Mouse (Mus musculus) limb, embryonic 11.5 days (tissue): Measurements from ENCODE around the gene Dmkn. TPM values are rescaled to one million over a fixed set of nuclear protein-coding genes. Genes with fewer than 3 reads are reported as not detected.

Source experiments
- ATAC-seq: fragments of 200-750 bp; cut with Nextera tagmentation; 2 replicates; pipeline ENCODE4 v1.8.0; 2017; ENCODE audit warnings: low read depth; ENCODE audit not compliant: insufficient number of reproducible peaks, low FRiP score, low TSS enrichment
- DNase-seq: peaks from one replicate; pipeline ENCODE4 v3.0.0-alpha.2; 2015; ENCODE audit warnings: low spot score
- H3K27ac ChIP-seq: fragments of 300-500 bp; sonication (generic); replicated peaks from 2 replicates; pipeline ENCODE4 v1.5.1; 2014; ENCODE audit warnings: low read depth, mild to moderate bottlenecking, low read length
- H3K27me3 ChIP-seq: fragments of 300-500 bp; sonication (generic); 2 replicates; pipeline ENCODE4 v1.6.1; 2014; ENCODE audit warnings: mild to moderate bottlenecking, low read length, mixed read lengths; ENCODE audit not compliant: control insufficient read depth, insufficient read depth
- H3K36me3 ChIP-seq: fragments of 300-500 bp; sonication (generic); 2 replicates; pipeline ENCODE4 v1.6.1; 2014; ENCODE audit warnings: mild to moderate bottlenecking, low read length, moderate library complexity, mixed read lengths; ENCODE audit not compliant: control insufficient read depth, insufficient read depth
- H3K4me1 ChIP-seq: fragments of 300-500 bp; sonication (generic); 2 replicates; pipeline ENCODE4 v1.6.1; 2014; ENCODE audit warnings: low read length, mixed read lengths; ENCODE audit not compliant: control insufficient read depth, insufficient read depth
- H3K4me2 ChIP-seq: fragments of 300-500 bp; sonication (generic); 2 replicates; pipeline ENCODE4 v1.6.1; 2014; ENCODE audit warnings: low read depth, mild to moderate bottlenecking, moderate library complexity; ENCODE audit not compliant: severe bottlenecking
- H3K4me3 ChIP-seq: fragments of 300-500 bp; sonication (generic); 2 replicates; pipeline ENCODE4 v1.5.1; 2014; ENCODE audit warnings: low read depth, low read length
- H3K9ac ChIP-seq: fragments of 300-500 bp; sonication (generic); 2 replicates; pipeline ENCODE4 v1.6.1; 2014; ENCODE audit warnings: mild to moderate bottlenecking, low read length
- H3K9me3 ChIP-seq: fragments of 300-500 bp; sonication (generic); 2 replicates; pipeline ENCODE4 v1.6.1; 2016; ENCODE audit warnings: low read length; ENCODE audit not compliant: control insufficient read depth
- WGBS: fragments of 180-500 bp; shearing (Covaris S2); extraction: QIAGEN DNeasy Blood & Tissue Kit; methylation state at CpG from one replicate; pipeline ENCODE4 v1.1.7; 2014; 5-methylcytosine and 5-hydroxymethylcytosine counted together
- polyA plus RNA-seq: library from polyadenylated mRNA; unstranded; fragments of >200 nt; fragmentation: Nextera tagmentation; extraction: Ambion mirVana; gene quantifications from 2 replicates; pipeline ENCODE4 v1.2.1, GENCODE M21; 2014

The Dmkn gene
- polyA plus RNA-seq, 1 experiment from 2014 or later, result not detected

- Histone ChIP-seq H3K4me2 (no peak overlapping the region), H3K9ac (no peak overlapping the region), H3K4me3 (no peak overlapping the region), H3K36me3 (no peaks in the 10 kb centered on the region), H3K9me3 (no peaks in the 10 kb centered on the region), H3K4me1 (no peaks in the 10 kb centered on the region), H3K27ac (no peak overlapping the region), H3K27me3 (no peaks in the 10 kb centered on the region)
- ATAC-seq, result no peak
- 66% methylated on average over 3 of the region's 3 CpGs for WGBS
- DNase-seq, result no peak
Observed at GRCm38 (mm10) chr7:30829428-30829827, 65.9 kb downstream of the Dmkn start.

Other genes starting within 250 kb of the Dmkn start
- 12.1 and 12.9 TPM in 2 replicates for gene Arhgap33, start 228.7 kb upstream of the Dmkn start, polyA plus RNA-seq
- gene Hspb6, start 211.6 kb upstream of the Dmkn start, polyA plus RNA-seq, result 6.1 and 6.9 TPM in 2 replicates
- 20.0 and 21.9 TPM in 2 replicates for gene Proser3, start 211.5 kb upstream of the Dmkn start, polyA plus RNA-seq
- gene Lin37, start 203.9 kb upstream of the Dmkn start, polyA plus RNA-seq, result 40.6 and 46.9 TPM in 2 replicates
- gene U2af1l4, start 200.5 kb upstream of the Dmkn start, polyA plus RNA-seq, result 91.9 and 100 TPM in 2 replicates
- 6.0 and 6.8 TPM in 2 replicates for gene Gm49396, start 200.4 kb upstream of the Dmkn start, polyA plus RNA-seq
- gene Psenen, start 200.1 kb upstream of the Dmkn start, polyA plus RNA-seq, result 105 and 123 TPM in 2 replicates
- 3.2 and 3.5 TPM in 2 replicates for gene Igflr1, start 198.3 kb upstream of the Dmkn start, polyA plus RNA-seq
- 11.9 and 14.1 TPM in 2 replicates for gene Kmt2b, start 175.0 kb upstream of the Dmkn start, polyA plus RNA-seq
- 0.43 TPM in 1 of 2 replicates, not detected in the other for gene Zbtb32, start 164.8 kb upstream of the Dmkn start, polyA plus RNA-seq
- gene Upk1a, start 150.9 kb upstream of the Dmkn start, polyA plus RNA-seq, result 3.6 and 3.8 TPM in 2 replicates
- 801 and 830 TPM in 2 replicates for gene Cox6b1, start 137.6 kb upstream of the Dmkn start, polyA plus RNA-seq
- gene Etv2, start 127.9 kb upstream of the Dmkn start, polyA plus RNA-seq, result 0.19 and 0.43 TPM in 2 replicates
- 125 and 126 TPM in 2 replicates for gene Rbm42, start 113.4 kb upstream of the Dmkn start, polyA plus RNA-seq
- 62.1 and 67.3 TPM in 2 replicates for gene Haus5, start 98.8 kb upstream of the Dmkn start, polyA plus RNA-seq
- gene Pmis2, start 92.2 kb upstream of the Dmkn start, polyA plus RNA-seq, result not detected in 2 replicates
- not detected in 2 replicates for gene 2200002J24Rik, start 64.8 kb upstream of the Dmkn start, polyA plus RNA-seq
- gene Atp4a, start 51.5 kb upstream of the Dmkn start, polyA plus RNA-seq, result 0.28 and 0.41 TPM in 2 replicates
- 143 and 149 TPM in 2 replicates for gene Tmem147, start 34.2 kb upstream of the Dmkn start, polyA plus RNA-seq
- 0.43 and 0.47 TPM in 2 replicates for gene Gapdhs, start 20.1 kb upstream of the Dmkn start, polyA plus RNA-seq
- 0.27 and 1.3 TPM in 2 replicates for gene Sbsn, start 12.3 kb upstream of the Dmkn start, polyA plus RNA-seq
- not detected in 2 replicates for gene Krtdap, start 24.1 kb downstream of the Dmkn start, polyA plus RNA-seq
- 0.10 TPM in 1 of 2 replicates, not detected in the other for gene Ffar2, start 60.0 kb downstream of the Dmkn start, polyA plus RNA-seq
- 0.09 TPM in 1 of 2 replicates, not detected in the other for gene Ffar3, start 92.4 kb downstream of the Dmkn start, polyA plus RNA-seq
- gene Ffar1, start 97.8 kb downstream of the Dmkn start, polyA plus RNA-seq, result not detected in 2 replicates
- 0.65 TPM in 1 of 2 replicates, not detected in the other for gene Cd22, start 116.6 kb downstream of the Dmkn start, polyA plus RNA-seq
- gene Mag, start 151.1 kb downstream of the Dmkn start, polyA plus RNA-seq, result 0.21 and 0.27 TPM in 2 replicates
- gene Hamp2, start 160.9 kb downstream of the Dmkn start, polyA plus RNA-seq, result not detected in 2 replicates
- gene Hamp, start 180.3 kb downstream of the Dmkn start, polyA plus RNA-seq, result not detected in 2 replicates
- gene Usf2, start 193.0 kb downstream of the Dmkn start, polyA plus RNA-seq, result 25.5 and 29.7 TPM in 2 replicates
- 25.7 and 27.5 TPM in 2 replicates for gene Lsr, start 209.7 kb downstream of the Dmkn start, polyA plus RNA-seq
- gene Fam187b, start 210.0 kb downstream of the Dmkn start, polyA plus RNA-seq, result 0.81 and 1.2 TPM in 2 replicates